Mouse (Mus musculus) cerebral cortex, adult 2 months (tissue): Measurements from ENCODE around the gene Fbp1.

Experiments used
- WGBS: fragments of 180-500 bp; shearing (Covaris S2); methylation state at CpG from one replicate; pipeline ENCODE4 v1.1.7; 2018; 5-methylcytosine and 5-hydroxymethylcytosine counted together

The Fbp1 gene

DNA sequence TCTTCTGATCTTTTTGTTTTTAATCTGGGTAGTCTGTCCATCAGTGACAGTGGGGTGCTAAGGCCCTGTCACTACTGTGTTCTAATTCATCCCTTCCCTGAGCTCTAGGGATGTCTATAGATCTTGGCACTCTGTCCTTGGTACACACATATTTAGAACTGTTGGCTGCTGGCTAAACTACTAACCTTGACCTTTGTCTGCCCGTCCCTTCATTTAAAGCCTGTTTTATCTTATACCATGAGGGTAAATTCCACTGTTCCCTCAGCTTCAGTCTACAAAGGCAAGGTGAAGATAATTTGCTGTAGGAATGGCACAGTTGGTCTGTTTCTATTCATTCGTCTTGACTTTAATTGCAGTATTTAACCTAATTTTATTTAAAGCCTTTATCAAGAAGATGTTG, 55.8 kb downstream of the Fbp1 start:
- 89% methylated on average over 2 of the region's 2 CpGs for WGBS

DNA sequence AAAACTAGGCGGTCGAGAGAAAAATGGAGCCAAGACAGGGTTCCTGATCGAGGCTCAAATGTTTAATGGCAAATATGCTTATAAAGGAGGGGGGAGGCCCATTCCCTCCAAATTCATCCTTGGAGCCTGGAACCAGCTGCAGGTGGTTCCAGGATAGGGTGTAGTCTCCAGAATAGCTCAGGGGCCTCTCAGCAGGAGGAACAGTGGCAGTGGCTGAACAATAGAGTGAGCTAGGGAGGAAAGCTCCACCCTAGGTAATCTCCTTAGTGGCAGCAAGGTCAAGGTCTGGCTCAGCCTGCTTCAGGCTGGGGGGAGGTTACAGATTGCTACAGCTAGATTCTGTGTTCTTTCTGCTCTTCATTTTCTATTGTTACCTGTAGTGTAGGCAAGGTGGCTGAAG, 72.4 kb downstream of the Fbp1 start:
- 76% methylated on average over 3 of the region's 3 CpGs for WGBS
